Mouse (Mus musculus) lung, adult 2 months (tissue): ENCODE results near the gene Phf7. TPM values are rescaled to one million over a fixed set of nuclear protein-coding genes. Genes with fewer than 3 reads are reported as not detected.

ENCODE experiments used
- DNase-seq: peaks from one replicate; pipeline ENCODE4 v3.0.0; 2022
- H3K4me1 ChIP-seq: fragments of 200-500 bp; 2 replicates; pipeline ENCODE4 v1.6.1; 2011; ENCODE audit warnings: low read length; ENCODE audit not compliant: control insufficient read depth, insufficient read depth
- H3K4me3 ChIP-seq: fragments of 200-500 bp; replicated peaks from 2 replicates; pipeline ENCODE3; 2011; ENCODE audit warnings: low read depth, mild to moderate bottlenecking, control low read depth, low read length; ENCODE audit errors: extremely low read depth
- CTCF ChIP-seq: fragments of 200-500 bp; IDR thresholded peaks from 2 replicates; pipeline ENCODE4 v1.5.1; 2011; ENCODE audit warnings: mild to moderate bottlenecking, low read length, control low read depth; ENCODE audit not compliant: insufficient read depth
- POLR2A ChIP-seq: fragments of 200-500 bp; IDR thresholded peaks from 2 replicates; pipeline ENCODE4 v1.6.1; 2011; ENCODE audit warnings: low read depth, mild to moderate bottlenecking, control low read depth, low read length, borderline replicate concordance; ENCODE audit errors: extremely low read depth
- WGBS: fragments of 180-500 bp; shearing (Covaris S2); methylation state at CpG from one replicate; pipeline ENCODE4 v1.1.7; 2018; 5-methylcytosine and 5-hydroxymethylcytosine counted together
- polyA plus RNA-seq: library from polyadenylated mRNA; depleted of rRNA; stranded (reverse); fragments of >200 nt; gene quantifications from 2 replicates; pipeline ENCODE4 v1.2.3, GENCODE M21; 2012

Phf7 gene
- polyA plus RNA-seq, 1 experiment, result 4.8 TPM

DNA sequence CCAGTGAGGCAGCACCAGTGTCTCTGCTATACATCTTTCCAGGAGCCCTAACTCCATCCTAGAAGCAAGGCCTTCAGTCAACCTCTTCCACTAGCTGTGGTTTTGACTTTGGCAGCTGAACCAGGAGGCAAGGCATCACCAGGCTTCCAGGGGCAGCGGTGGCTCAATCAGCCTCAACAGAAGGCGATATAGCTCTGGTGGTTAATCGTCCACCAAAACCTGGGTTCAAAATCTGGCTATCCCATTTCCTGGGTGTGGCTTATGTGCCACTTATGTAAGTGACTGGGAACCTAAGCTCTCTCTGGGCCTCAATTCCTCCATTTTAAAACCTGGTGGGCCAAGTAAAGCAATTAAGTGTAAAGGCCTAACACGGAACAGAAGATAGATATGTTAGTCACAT, 46.3 kb downstream of the Phf7 start:
- no peak for TF ChIP-seq POLR2A
- TF ChIP-seq CTCF, result no peak
- peaks cover 12% of the 10 kb centered on the region for H3K4me1 ChIP-seq
- DNase-seq, result no peak
- peak overlapping the region; percentile 87 for H3K4me3 ChIP-seq
- 34% methylated on average over 4 of the region's 4 CpGs for WGBS

DNA sequence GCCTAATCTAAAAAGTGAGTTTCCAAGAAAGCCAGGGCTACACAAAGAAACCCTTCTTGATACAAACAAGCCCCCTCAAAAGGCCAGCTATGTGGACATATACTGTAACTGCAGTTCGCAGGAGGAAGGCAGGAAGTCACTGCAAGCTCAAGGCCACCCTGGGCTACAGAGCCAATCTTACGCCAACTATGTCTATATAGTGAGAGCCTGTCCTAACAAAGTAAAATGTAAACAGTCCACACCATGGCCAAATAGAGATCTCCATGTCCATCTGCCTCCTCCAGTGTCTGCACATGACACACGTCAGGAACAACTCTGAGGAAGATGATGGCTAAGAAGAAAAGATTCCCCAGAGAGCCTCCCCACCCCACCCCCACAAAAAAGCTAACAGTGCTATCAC, 51.1 kb downstream of the Phf7 start:
- no peak overlapping the region for H3K4me3 ChIP-seq
- no peak for DNase-seq
- peaks cover 17% of the 10 kb centered on the region for H3K4me1 ChIP-seq
- 46% methylated on average over 3 of the region's 3 CpGs for WGBS
- TF ChIP-seq POLR2A, result no peak
- TF ChIP-seq CTCF, result no peak

- no peak for DNase-seq
- no peak for TF ChIP-seq CTCF
- H3K4me3 ChIP-seq, result no peak overlapping the region
- 70% methylated on average over 7 of the region's 7 CpGs for WGBS
- peaks cover 17% of the 10 kb centered on the region for H3K4me1 ChIP-seq
Measured at GRCm38 (mm10) chr14:31199599-31199998, 51.5 kb downstream of the Phf7 start.

DNA sequence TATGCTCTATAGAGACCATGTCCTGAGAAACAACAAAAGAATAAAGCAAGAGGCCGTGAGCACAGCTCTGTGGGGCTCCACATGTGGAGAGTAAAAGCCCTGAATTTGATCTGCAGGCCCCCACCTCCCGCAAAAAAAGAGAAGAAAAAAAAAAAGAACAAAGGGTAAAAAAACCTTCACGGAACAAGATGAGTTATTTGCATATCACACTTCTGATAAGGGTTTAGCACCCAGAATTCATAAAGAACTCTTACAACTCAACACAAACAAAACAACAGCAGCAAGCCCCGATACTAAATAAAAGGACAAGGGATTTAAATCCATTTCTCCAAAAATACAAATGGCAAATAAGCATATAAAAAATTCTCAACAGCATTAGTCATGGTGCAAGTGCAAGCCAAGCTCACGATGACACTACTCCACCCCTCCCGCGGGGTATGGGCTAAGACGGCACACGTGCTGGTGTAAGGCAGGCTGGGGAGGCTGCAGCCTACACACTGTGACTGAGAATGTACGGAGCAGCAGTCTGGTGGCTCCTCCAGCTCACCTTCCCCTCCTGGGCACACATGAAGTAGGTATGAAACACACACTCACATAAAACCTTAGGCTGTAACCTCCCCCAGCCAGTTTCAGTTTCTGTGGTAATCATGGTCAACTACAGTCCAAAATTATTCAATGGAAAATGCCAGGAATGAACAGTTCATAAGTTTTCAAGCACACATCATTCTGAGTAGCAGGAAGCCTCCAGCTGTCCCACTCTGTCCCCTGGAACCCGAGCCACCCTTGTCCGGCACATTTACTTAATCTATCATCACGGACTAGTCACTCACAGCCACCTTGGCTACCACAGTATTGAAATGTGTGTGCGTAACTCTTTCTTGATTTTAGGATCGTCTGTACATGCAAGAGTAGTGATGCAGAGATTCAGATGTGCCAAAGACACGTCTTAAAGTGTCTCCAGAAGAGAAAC, 53.3 kb downstream of the Phf7 start:
- Histone ChIP-seq H3K4me1 (peaks cover 20% of the 10 kb centered on the region), H3K4me3 (peak overlapping the region; percentile 10)
- TF ChIP-seq CTCF, result no peak
- no peak for TF ChIP-seq POLR2A
- peak; percentile 28 for DNase-seq
- 34% methylated on average over 16 of the region's 16 CpGs for WGBS

GRCm38 (mm10) chr14:31195968-31196367, 55.1 kb downstream of the Phf7 start:
- TF ChIP-seq CTCF, result peak; percentile 50
- no peak for TF ChIP-seq POLR2A
- peak; percentile 30 for DNase-seq
- Histone ChIP-seq H3K4me3 (no peak overlapping the region), H3K4me1 (peaks cover 20% of the 10 kb centered on the region)

DNA sequence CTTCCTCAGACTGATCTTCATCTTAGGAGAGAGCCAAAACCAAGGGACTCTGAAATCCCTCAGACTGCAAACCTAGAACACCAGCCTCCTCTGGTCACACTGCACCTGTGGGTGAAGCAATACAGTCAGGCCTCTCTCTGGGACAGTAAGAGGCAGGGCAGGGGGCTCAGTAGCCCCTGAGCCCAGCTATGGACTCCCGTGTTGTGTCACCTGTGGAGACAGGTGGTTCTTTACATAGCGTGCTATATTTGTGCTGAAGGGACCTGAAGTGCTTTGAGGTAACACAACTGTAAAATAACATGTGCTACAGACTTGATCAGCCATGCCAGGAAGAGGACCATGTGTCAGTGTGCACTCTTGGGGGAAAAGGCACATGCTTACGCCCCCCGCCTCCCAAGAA, 55.6 kb downstream of the Phf7 start:
- Histone ChIP-seq H3K4me1 (peaks cover 20% of the 10 kb centered on the region), H3K4me3 (no peak overlapping the region)
- no peak for TF ChIP-seq CTCF
- TF ChIP-seq POLR2A, result no peak
- DNase-seq, result no peak
- 74% methylated on average over 4 of the region's 4 CpGs for WGBS

DNA sequence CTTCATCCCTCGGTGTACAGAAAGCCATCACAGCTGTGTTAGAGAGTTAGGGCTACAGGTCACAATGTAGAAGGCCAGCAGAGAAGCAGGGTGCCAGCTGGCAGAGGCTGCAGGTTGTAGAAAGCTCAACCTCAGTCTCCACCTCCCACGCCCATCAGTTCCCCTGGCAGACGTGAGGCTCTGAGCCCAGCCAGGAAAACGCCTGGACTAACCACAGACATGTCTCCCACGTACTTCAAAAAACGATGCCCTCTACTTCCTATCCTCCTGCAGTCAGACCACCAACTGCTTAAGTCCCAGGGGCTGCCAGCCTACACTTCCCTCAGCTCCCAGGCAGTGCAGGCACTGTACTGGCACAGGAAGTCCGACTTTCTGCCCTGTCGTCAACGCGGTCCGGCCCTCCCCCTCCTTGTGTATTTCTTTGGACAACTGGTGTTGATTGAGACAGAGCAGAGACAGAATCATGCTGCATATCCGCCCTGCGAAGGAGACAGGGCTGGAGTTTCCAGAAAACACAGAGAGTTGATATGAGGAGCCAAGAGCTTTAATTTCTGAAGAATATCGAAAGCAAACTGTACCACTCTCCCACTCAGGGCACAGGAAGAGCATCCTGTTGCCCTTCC, 56.1 kb downstream of the Phf7 start:
- TF ChIP-seq CTCF, result no peak
- WGBS, result 30% methylated on average over 14 of the region's 14 CpGs
- H3K4me1 ChIP-seq, result peaks cover 20% of the 10 kb centered on the region
- DNase-seq, result peak; percentile 54
- peak overlapping the region; percentile 20 for H3K4me3 ChIP-seq

DNA sequence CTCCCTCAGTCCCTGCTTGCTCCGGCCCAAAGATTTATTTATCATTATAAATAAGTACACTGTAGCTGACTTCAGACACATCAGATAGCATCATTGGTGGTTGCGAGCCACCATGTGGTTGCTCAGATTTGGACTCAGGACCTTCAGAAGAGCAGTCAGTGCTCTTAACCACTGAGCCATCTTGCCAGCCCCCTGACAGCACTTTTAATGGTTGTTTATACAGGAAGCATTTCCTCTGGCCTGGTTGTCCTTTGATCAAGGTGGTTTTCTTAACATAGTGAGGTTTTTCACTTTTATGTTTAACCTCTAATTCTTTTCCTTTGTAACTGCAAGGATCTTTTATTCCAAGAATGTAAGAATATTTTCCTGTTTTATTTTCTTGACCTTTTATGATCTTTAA, 56.7 kb downstream of the Phf7 start:
- no peak for DNase-seq
- 46% methylated on average over 2 of the region's 2 CpGs for WGBS
- peaks cover 20% of the 10 kb centered on the region for H3K4me1 ChIP-seq
- H3K4me3 ChIP-seq, result no peak overlapping the region
- no peak for TF ChIP-seq POLR2A
- no peak for TF ChIP-seq CTCF

GRCm38 (mm10) chr14:31193791-31194190, 57.3 kb downstream of the Phf7 start:
- WGBS, result 37% methylated on average over 7 of the region's 7 CpGs
- TF ChIP-seq CTCF, result no peak
- TF ChIP-seq POLR2A, result no peak
- DNase-seq, result no peak
- H3K4me3 ChIP-seq, result no peak overlapping the region
- H3K4me1 ChIP-seq, result peaks cover 20% of the 10 kb centered on the region

DNA sequence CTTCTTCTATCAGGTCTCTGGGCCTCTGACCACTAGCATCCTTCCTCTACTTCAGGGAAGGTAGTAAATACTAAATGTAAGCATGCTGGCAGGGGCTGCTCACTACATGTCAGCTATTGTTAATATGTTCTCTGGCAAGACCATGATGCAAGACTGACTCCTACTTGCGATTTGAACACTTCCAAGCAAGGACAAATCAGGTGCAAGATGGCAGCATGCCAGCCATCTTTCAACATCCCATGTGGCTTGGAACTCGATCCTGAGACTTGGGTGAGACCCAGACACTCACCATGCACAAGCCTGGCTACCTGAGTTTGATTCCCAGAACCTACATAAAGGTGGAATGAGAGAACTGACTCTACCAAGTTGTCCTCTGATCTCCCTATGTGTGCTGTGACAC, 59.2 kb downstream of the Phf7 start:
- H3K4me3 ChIP-seq, result no peak overlapping the region
- peaks cover 17% of the 10 kb centered on the region for H3K4me1 ChIP-seq
- WGBS, result 39% methylated on average over 2 of the region's 2 CpGs
- TF ChIP-seq CTCF, result no peak
- TF ChIP-seq POLR2A, result no peak
- DNase-seq, result peak; percentile 30
